9 mouse cellular contexts compared by ENCODE assay signal in the genomic region with DNA sequence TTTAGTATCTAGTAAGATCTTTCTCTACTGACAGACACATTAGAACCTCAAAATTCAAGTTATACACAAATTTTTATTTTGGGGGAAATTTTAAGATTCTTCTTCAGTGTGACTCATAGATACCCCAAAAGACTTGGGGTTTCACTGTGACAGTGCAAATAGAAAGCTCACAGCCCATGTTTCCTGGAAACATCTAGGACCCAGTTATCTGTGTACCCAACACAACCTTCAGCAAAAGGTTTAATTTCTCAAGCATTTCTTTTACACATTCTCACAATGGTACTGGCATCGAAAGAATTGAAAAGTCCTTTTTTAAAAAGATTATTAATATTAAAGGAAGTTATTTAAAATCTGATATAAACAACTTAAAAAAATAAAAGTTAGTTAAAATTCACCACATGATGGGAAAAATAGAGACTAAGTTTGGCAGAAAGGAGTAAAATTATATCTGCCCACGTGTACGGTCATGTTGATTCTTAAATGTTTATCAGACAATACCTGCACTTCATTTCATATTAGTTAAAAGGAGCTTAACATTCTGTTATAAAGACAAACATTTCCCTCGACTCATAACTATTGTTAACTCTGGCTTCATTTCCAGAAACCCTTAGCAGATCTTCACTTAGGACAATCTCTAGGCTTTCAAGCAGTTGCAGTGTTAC. TPM values are rescaled to one million over a fixed set of nuclear protein-coding genes. Genes with fewer than 3 reads are reported as not detected.
A peak's percentile ranks its signal among the peaks of the same experiment; 100 is the strongest.
DNase-seq lines count a peak whose midpoint lies in the region; ATAC-seq and TF ChIP-seq lines count a peak whose summit lies in the region.
"Had no signal": no experiment of that assay in that cellular context is flagged by ENCODE, and none has a peak within 500 bp of the region (broad histone marks: within the 10 kb centered on the region; RNA-seq: fewer than 3 reads in every experiment).

No protein-coding gene starts in this region.

- H3K27me3 ChIP-seq in cerebellum, adult 2 months (ENCODE audit: control insufficient read depth, insufficient read depth, low read length), result no peaks in the 10 kb centered on the region
- no peaks in the 10 kb centered on the region for H3K27me3 ChIP-seq in spleen, adult 2 months (ENCODE audit: control insufficient read depth, insufficient read depth, low read length)
- H3K27me3 ChIP-seq in limb, embryonic 12.5 days, result no peaks in the 10 kb centered on the region
- H3K27me3 ChIP-seq in stomach, embryonic 14.5 days (ENCODE audit: control insufficient read depth, insufficient read depth, low read length), result no peaks in the 10 kb centered on the region

- no peak for ATAC-seq in limb, embryonic 12.5 days (ENCODE audit: insufficient number of reproducible peaks, insufficient read depth, low FRiP score, low TSS enrichment, low read depth)
- no peak for ATAC-seq in stomach, embryonic 14.5 days (ENCODE audit: insufficient number of reproducible peaks, insufficient read depth, low FRiP score, low read depth)

- no peak for DNase-seq in cerebellum, adult 2 months
- DNase-seq in cerebellum, postnatal 14 days, result no peak
- DNase-seq in spleen, adult 2 months (ENCODE audit: low read depth in 1 of 2, low spot score in 2 of 2), result no peak
- DNase-seq in spleen, postnatal 36 days (ENCODE audit: low spot score in 2 of 2), result no peak
- DNase-seq in urinary bladder, postnatal 25 days (ENCODE audit: low spot score), result no peak
- no peak for DNase-seq in MN1 (ENCODE audit: low spot score)
- DNase-seq: cerebellum, adult 9-10 months had no signal

- no peak overlapping the region for H3K27ac ChIP-seq in cerebellum, adult 2 months (ENCODE audit: insufficient read depth, low read length)
- peak overlapping the region; percentile 89; the same call in 1 of the 2 replicates for H3K27ac ChIP-seq in spleen, adult 2 months (ENCODE audit: insufficient read depth, low read length)
- H3K27ac ChIP-seq in limb, embryonic 12.5 days, result peak overlapping the region; percentile 95; the same call in 1 of the 2 replicates
- peak overlapping the region; percentile 89; the same call in 1 of the 2 replicates for H3K27ac ChIP-seq in stomach, embryonic 14.5 days (ENCODE audit: low read length)

- H3K9me3 ChIP-seq in limb, embryonic 12.5 days, result no peaks in the 10 kb centered on the region
- no peaks in the 10 kb centered on the region for H3K9me3 ChIP-seq in stomach, embryonic 14.5 days (ENCODE audit: control insufficient read depth, low read depth, low read length)

- H3K4me2 ChIP-seq in limb, embryonic 12.5 days, result peak overlapping the region; percentile 62
- peak overlapping the region; percentile 42 for H3K4me2 ChIP-seq in stomach, embryonic 14.5 days (replicated peaks; ENCODE audit: low read depth, low read length)

- TF ChIP-seq CTCF in cerebellum, adult 2 months (IDR thresholded peaks at IDR 0.05; ENCODE audit: borderline replicate concordance, insufficient read depth, low read depth, low read length), result no peak
- TF ChIP-seq CTCF in spleen, adult 2 months (IDR thresholded peaks at IDR 0.05; ENCODE audit: extremely low read depth, insufficient read depth, insufficient read length, insufficient replicate concordance), result no peak

- H3K36me3 ChIP-seq in spleen, adult 2 months (ENCODE audit: control insufficient read depth, insufficient read depth, low read length), result 0 out of 2 replicates have a peak, but pooled peaks cover 4% of the 10 kb centered on the region
- H3K36me3 ChIP-seq in limb, embryonic 12.5 days, result peaks cover 9% of the 10 kb centered on the region; the same call in 1 of the 2 replicates
- H3K36me3 ChIP-seq in stomach, embryonic 14.5 days (ENCODE audit: control insufficient read depth, insufficient read depth, low read length), result no peaks in the 10 kb centered on the region

- TF ChIP-seq POLR2A in cerebellum, adult 2 months (IDR thresholded peaks at IDR 0.05; ENCODE audit: borderline replicate concordance, insufficient read depth, low read length), result no peak
- no peak for TF ChIP-seq POLR2A in spleen, adult 2 months (IDR thresholded peaks at IDR 0.05; ENCODE audit: low read depth, low read length)

- H3K9ac ChIP-seq in limb, embryonic 12.5 days (replicated peaks), result peak overlapping the region; percentile 89
- H3K9ac ChIP-seq in stomach, embryonic 14.5 days (replicated peaks; ENCODE audit: low read depth, low read length), result peak overlapping the region; percentile 63

- H3K4me1 ChIP-seq in cerebellum, adult 2 months (ENCODE audit: control insufficient read depth, insufficient read depth, low read length), result no peaks in the 10 kb centered on the region
- peaks cover 2% of the 10 kb centered on the region; the same call in 1 of the 2 replicates for H3K4me1 ChIP-seq in spleen, adult 2 months (ENCODE audit: control insufficient read depth, insufficient read depth, insufficient read length)
- peaks cover 28% of the 10 kb centered on the region for H3K4me1 ChIP-seq in limb, embryonic 12.5 days (replicated peaks)
- H3K4me1 ChIP-seq in stomach, embryonic 14.5 days (ENCODE audit: control insufficient read depth, insufficient read depth, low read length), result peaks cover 8% of the 10 kb centered on the region; the same call in 1 of the 2 replicates

- H3K4me3 ChIP-seq in cerebellum, adult 2 months (replicated peaks; ENCODE audit: insufficient read depth, low read depth, low read length), result peak overlapping the region; percentile 50
- peak overlapping the region; percentile 97 for H3K4me3 ChIP-seq in spleen, adult 2 months (ENCODE audit: extremely low read depth, insufficient read depth, insufficient read length)
- peak overlapping the region; percentile 76 for H3K4me3 ChIP-seq in limb, embryonic 12.5 days (replicated peaks)
- peak overlapping the region; percentile 75 for H3K4me3 ChIP-seq in stomach, embryonic 14.5 days (ENCODE audit: low read depth, low read length)

- 25% methylated on average over 4 of the region's 4 CpGs for WGBS in cerebellum, adult 2 months
- 23% methylated on average over 4 of the region's 4 CpGs for WGBS in spleen, adult 2 months
- 39% methylated on average over 4 of the region's 4 CpGs for WGBS in limb, embryonic 12.5 days
- WGBS in stomach, embryonic 14.5 days, result 31% methylated on average over 4 of the region's 4 CpGs

RNA-seq across cellular contexts. Expression of gene D16Ertd472e, which starts 1.2 kb away (rescaled TPM):
- polyA plus RNA-seq in cerebellum, adult 2 months (2012; rRNA removed), result 5.6 and 7.0 TPM in 2 replicates
- 6.4 and 9.4 TPM in 2 replicates for polyA plus RNA-seq in spleen, adult 2 months (2012; rRNA removed)
- 24.6 and 27.8 TPM in 2 replicates for polyA plus RNA-seq in limb, embryonic 12.5 days (2016; fragmentation: Nextera tagmentation; extraction: Ambion mirVana)
- polyA plus RNA-seq in stomach, embryonic 14.5 days (2014; fragmentation: Nextera tagmentation; extraction: Ambion mirVana), result 17.8 and 19.6 TPM in 2 replicates
